Mouse (Mus musculus) heart, adult 8-10 months (tissue): ENCODE measurements around the gene Grap2. TPM values are rescaled to one million over a fixed set of nuclear protein-coding genes. Genes with fewer than 3 reads are reported as not detected.

Source experiments
- DNase-seq: peaks from one replicate; pipeline ENCODE4 v3.0.0; 2022; ENCODE audit warnings: low spot score
- total RNA-seq, 4 experiments: library from RNA; stranded (reverse); gene quantifications; 2 replicates each; pipeline ENCODE4 v1.2.4; 2022

Grap2 gene
- total RNA-seq, 4 experiments from 2014 or later: 0.41 to 1.2 (median 0.78) TPM

DNA sequence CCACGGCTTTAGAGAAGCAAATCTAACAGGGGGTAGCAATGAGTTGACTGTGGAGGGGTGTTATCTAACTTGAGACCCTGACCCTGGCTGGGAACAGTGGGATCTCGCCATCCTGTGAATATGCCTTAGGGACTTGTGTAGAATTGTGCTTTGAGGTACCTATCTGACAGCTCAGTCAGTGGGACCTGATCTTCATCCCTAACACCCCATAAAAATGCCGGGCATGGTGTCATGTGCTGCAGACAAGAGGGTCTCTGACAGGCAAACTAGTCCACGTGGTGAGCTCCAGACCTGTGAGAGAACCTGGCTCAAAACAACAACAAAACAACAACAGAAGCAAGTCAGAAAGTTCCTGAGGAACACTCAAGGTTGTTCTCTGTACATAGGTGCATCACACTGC, 27.4 kb downstream of the Grap2 start:
- no peak for DNase-seq

DNA sequence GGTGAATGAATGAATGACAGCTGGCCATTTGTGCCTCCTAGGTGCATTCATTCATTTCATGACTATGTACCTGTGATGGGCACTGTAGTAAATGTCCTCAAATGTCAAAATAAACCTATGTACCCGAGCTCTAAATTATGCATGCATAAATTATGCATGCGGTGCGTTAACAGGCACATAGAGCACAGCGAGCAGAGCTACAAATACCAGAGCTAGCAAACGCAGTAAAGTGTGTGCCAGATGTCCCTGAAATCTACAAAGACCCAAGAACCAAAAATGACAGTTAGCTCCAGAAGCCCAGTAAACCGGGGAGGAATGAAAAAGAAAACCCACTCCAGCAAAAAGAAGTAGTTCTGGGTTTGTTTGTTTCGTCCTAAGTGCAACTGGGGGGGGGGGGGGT, 29.1 kb downstream of the Grap2 start:
- no peak for DNase-seq

- DNase-seq: no peak
Measured at GRCm38 (mm10) chr15:80602487-80602886, 30.1 kb downstream of the Grap2 start.

- no peak for DNase-seq
Measured at GRCm38 (mm10) chr15:80604026-80604425, 31.6 kb downstream of the Grap2 start.

DNA sequence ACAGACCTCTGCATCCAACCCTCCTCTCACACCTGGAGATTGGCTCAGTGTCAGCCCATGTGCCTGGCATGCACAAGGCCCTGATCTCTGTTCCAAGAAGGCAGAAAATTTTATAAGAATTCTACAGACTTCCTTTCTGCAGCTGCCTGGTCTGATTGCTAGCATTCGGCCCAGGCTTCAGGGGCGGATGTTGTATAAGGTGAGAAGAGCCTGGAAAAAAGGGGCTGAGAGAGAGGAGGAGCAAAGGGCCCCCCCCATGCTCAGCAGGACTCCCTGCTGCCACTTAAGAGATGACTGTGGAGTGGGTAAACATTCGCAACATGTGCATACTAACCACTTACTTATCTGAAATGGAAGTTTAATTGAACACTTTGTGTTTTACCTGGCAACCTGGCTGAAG, 35.6 kb downstream of the Grap2 start:
- DNase-seq: no peak

DNA sequence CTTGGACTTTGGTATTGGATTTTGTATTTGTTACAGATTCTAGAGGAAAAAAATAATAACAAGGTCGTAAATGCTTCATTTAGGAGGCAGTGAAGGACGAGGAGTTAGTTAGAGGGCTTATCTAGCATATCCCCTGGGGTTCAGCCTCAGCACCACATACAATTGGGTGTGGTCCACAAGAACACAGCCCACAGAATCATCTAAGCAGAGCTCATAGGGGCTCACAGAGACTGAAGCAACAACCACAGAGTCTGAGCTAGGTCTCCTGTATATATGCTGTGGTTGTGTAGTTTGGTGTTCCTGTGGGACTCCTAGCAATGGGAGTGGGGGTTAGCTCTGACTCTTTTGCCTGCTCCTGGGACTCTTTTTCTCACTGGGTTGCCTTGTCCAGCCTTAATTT, 37.9 kb downstream of the Grap2 start:
- no peak for DNase-seq

DNA sequence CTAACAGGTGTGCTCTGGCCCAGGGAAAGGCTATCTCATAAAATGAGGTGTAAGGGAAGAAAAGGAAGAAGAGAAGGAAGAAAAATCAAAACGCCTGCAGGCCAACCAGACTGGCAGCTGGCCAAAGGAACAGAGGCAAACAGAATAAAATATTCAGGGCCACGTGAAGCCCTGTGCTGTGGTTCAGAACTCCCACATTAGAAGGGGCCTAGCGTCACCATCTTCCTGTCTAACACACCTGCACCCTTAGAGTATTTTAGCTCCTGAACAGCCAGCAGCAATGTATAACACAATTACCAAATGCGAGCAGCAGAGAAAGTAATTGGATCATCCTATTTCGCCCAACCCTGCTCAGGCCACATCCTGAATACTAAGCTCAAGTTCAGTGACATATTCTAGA, 39.1 kb downstream of the Grap2 start:
- no peak for DNase-seq

GRCm38 (mm10) chr15:80613904-80614303, 41.5 kb downstream of the Grap2 start:
- DNase-seq: no peak

DNA sequence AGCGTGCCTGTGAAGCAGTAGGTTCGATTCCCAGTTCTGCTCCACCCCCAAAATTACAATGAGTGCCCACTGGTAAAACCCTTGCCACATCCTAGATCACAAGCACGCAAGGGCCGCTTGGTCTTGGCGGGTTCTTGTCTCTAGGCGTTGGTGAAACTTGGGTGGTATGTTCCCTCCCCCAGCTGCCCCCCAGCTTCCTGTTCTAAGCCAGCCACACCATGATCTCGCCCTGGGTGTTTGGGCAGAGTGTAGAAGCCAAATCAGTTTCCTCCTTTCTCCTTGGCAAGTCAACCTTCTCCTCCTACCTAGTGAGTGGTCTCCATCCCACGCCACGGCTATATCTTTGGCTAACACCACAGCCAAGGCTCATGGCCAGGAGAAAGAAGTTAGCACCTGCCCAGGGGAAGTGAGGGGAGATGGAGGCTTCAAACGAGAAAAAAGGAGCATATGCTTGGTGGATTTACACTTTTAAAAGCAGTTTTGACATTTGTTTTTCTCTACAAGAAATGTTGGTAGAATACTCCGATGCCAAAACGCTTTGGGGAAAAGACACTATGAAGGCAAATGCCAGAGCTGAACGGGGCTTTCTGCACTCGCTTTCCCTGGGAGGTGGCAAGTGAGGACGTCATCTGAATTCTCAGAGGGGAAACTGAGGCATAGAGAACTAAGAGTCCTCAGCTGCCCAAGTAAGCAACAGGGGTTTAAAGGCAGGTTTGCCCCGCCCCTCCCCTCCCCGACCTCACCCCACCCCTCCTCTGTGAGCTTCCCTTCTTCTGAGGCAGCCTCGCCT, 42.3 kb downstream of the Grap2 start:
- no peak for DNase-seq

DNA sequence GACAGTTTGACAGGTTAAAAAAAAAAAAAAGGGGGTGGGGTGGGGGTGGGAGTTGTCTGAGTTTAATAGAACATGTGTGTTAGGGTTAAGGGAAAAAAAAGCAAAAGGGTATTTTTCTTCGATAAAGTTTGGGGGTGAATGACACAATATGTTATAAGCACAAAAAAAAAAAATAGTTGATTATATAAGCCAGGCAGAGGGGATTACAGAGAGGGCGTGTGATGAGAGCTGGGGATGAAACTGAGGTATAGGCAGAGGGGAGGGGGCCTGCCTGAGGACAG, 42.8 kb downstream of the Grap2 start:
- DNase-seq: no peak

DNA sequence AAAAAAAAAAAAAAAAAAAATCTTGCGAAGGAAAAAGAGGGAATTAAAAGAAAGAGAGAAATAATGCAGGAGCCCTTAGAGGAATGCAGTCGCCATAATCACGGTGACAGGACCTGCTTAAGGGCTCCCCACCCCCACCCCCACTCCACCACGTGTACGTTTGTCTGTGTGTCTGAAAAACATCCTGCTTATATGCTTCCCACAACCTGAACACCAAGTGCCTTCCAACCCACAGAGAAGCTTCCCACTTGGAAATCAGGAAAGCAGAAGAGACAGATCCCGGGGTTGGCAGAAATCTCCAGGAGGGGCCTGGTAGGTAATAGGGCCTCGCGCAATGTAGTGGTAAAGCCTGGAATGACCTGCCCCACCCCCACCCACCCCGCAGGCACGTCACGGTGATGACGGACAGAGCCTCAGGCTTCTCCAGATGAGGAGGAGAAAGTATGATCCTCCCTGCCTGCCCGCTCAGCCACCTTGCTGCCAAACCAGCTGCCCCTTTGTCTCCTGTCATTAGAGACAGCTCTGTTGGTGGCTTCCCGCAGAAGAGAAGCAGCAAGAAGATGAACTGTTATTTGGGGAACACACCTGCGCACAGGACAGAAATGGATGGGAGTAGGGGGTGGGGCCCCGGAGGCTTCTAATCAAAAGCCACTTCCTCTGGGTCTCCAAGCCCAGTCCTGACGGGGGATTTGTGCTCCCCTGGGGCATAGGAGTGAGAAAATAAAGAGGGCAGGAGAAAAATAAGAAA, 43.4 kb downstream of the Grap2 start:
- DNase-seq: no peak

GRCm38 (mm10) chr15:80617839-80618238, 45.4 kb downstream of the Grap2 start:
- DNase-seq: no peak

DNA sequence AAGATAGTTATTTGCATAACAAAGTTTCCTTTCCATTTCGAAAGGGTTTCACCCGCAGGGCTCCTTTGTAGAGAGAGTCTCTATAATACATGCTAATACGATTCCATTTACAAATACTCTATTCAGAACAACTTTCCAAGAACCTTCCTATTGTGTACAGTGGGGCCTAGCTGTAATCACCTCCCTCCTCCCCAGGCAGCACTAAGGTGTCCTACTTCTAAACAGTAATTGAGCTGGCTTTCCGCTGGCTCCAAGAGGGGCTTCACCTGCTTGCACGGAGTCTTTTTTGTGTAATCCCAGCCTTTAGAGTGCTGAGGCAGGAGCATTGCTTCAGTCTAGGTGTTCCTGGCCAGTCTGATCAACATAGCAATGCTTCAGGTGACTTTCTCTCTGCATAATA, 46.8 kb downstream of the Grap2 start:
- no peak for DNase-seq

- no peak for DNase-seq
Measured at GRCm38 (mm10) chr15:80619786-80620185, 47.4 kb downstream of the Grap2 start.

DNA sequence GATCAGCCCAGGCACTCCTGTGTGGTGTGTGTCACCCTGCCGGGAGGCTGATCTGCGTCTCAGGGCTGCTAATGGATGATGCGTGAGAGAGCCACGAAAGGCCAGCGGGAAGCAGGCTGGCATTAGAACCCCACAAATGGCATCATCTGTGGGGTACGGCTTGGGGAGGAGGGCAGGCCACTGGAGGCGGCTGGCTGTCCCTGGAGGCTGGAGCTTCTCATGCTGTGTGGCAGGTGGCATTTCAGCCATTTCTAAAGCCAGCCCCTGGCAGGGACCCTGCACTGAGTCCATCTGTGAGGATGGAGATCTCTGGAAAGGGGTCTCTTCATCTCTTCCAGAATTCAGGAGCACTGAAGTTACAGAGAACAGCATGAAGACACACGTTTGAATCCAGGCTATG, 48.0 kb downstream of the Grap2 start:
- no peak for DNase-seq

DNA sequence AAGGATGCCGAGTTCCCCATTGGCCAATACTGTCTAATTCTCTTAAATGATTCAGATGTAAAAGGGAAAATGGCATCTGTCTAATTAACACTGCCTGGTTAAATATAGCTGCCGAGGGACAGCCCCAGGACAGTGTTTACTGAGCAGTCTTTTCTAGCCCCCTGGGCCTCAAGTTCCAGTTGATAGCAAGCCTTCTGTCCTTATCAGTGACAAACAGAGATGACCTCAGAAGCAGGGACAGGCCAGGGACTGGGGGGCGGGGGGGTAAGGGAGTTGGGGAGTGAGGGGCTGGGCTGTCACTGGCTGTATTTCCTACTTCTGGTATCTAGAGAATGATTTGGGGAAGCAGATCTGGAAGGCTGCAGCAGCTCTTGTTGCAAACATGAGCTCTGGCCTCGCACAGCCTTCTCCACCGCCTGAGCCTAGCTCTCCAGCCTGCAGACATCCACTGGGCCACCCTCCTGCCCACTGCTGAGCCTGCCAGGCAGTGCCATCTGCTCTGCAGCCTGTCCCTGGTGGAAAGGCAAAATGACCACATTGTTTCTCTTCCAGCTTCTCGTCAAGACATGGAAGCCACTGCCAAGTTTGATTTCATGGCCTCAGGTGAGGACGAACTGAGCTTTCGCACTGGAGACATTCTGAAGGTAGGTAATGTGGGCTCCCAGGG, 50.9 kb downstream of the Grap2 start:
- DNase-seq: no peak

DNA sequence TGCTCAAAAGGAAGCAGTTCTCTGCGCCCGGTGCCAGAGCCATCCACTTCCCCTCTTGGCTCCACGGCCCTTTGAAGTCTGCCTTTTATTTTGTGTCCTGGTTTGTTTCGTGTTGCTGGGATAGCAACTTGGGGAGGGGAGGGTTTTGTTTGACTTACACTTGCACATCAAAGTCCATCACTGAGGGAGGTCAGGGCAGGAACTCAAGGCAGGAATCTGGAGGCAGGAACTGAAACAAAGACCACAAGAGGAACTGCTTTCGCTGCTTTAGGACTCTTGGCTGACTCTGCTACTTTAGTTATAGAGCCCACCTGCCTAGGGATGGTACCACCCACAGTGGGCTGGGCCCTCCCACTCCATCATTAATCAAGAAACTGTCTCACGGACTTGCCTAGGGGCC, 54.1 kb downstream of the Grap2 start:
- DNase-seq: no peak

GRCm38 (mm10) chr15:80630147-80630546, 57.8 kb downstream of the Grap2 start:
- no peak for DNase-seq

DNA sequence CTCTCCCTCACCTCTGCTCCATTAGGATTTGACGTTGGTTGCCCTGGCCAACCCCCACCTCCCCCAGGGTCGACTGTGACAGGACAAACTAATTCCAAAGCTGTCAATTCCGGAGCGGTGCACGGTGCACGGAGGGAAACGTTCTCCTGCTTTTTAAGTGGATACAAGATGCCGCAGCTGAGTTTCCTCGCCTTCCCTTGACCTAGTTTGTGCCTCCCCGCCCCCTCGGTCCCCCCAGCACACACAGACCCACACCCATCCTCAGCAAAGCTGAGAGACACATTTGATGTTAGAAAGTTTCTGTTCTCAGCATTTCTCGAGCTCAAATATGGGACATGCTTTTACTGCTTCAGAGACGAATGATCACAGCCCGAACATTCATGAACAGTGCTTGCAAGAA, 58.3 kb downstream of the Grap2 start:
- DNase-seq: no peak

DNA sequence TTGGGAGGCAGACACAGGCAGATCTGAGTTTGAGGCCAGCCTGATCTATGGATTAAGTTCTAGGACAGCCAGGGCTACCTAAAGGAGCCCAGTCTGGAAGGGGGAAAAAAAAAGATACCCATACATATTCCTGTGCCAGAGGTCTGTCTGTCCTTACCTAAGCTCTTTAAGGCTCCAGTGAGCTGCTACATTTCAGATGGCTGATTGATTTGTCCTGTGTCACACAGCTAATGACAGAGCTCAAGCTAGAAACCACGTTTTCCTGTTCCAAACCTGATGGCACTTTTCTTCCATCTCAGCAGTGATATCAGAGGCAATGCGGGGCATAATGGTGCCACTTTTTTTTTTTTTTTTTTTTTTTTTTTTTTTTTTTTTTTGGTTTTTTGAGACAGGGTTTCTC, 58.9 kb downstream of the Grap2 start:
- DNase-seq: no peak

DNA sequence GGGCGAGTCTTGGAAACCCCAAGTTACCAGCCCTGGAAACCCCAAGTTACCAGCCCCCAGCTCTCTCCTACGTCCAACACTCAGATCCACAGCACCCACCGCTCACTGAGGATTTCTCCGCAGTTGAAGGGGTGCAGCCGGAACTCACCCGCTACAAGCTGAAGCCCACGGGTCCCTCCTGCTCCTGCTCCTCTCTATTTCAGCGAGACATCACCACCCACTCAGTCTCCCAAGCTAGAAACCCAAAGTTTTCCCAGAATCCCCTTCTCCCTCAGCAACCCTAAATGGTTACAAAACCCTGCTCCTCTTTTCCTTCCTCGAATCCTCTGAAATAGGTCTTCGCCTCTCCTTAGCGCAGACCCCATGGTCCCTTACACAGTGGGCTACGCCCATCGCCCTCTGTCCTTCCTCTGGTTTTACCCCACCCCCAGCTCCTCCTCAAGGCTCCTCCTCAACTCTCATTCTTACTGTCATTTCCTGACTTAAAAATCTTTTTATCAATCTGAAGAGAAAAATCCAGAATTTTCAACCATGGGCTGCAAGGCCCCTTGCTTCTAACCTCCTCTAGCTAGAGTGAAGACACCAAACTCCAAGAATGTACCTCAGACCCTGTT, 60.0 kb downstream of the Grap2 start:
- no peak for DNase-seq

- DNase-seq: no peak
Measured at GRCm38 (mm10) chr15:80634391-80635193, 62.2 kb downstream of the Grap2 start.
